In the genomic region with DNA sequence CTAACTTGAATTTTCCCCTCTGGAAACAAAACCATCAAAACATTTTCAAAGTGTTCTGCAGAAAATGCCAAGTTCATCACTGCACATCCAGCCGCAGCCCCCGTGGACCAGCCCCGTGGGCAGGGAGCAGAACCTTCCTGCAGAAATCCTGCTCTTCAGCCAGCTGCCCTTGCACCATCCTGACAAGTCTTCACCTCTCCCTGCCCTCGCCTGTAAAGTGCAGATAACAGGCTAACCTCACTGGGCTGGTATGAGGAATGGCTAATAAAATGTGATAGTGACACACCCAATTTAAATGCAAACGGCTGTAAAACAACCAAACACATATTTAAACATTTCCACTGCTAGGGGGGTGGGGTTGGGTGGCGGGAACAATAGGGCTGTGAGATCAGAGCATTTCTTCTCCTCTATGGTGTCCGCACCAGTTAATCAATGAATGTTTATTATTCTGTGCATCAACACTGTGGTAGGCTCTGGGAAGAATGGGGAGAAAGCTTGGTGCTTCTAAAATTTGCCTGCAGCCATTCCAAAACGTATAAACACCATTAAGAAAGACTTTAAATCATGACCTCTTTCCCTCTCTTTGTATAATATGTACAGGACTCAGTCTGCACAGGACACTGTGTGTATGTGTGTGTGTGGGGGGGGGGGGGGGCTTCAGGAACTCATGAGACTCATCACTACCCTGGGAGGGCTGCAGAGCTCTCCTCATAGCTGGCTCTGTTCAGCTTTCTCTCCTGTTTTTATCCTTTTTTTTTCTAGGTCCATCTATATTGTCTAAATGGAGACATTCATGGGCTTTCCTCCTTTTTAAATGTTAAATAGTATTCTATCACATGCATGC, we compare ENCODE assay signal across 8 mouse cellular contexts.
A peak's percentile ranks its signal among the peaks of the same experiment; 100 is the strongest.
DNase-seq lines count a peak whose midpoint lies in the region; ATAC-seq and TF ChIP-seq lines count a peak whose summit lies in the region.
"Had no signal": no experiment of that assay in that cellular context is flagged by ENCODE, and none has a peak within 500 bp of the region (broad histone marks: within the 10 kb centered on the region; RNA-seq: fewer than 3 reads in every experiment).

No protein-coding gene starts in this region.

- no peak overlapping the region for H3K9ac ChIP-seq in midbrain, embryonic 11.5 days (ENCODE audit: low read length)
- no peak overlapping the region for H3K9ac ChIP-seq in midbrain, postnatal 0 days (replicated peaks; ENCODE audit: low read length, poor library complexity, severe bottlenecking)

- H3K4me1 ChIP-seq in midbrain, embryonic 11.5 days (ENCODE audit: control insufficient read depth, insufficient read depth, low read length): peaks cover 3% of the 10 kb centered on the region; the same call in 1 of the 2 replicates
- H3K4me1 ChIP-seq in midbrain, postnatal 0 days (ENCODE audit: insufficient read depth, low read length): no peaks in the 10 kb centered on the region
- peaks cover 35% of the 10 kb centered on the region for H3K4me1 ChIP-seq in limb, embryonic 10.5 days

- H3K27ac ChIP-seq in midbrain, embryonic 11.5 days (ENCODE audit: low read depth, low read length): no peak overlapping the region; the same call in 1 of the 2 replicates
- H3K27ac ChIP-seq in midbrain, postnatal 0 days (ENCODE audit: low read depth, low read length): no peak overlapping the region
- peak overlapping the region; percentile 74 for H3K27ac ChIP-seq in limb, embryonic 10.5 days

- H3K9me3 ChIP-seq in midbrain, embryonic 11.5 days (ENCODE audit: control insufficient read depth, low read length): no peaks in the 10 kb centered on the region
- no peaks in the 10 kb centered on the region for H3K9me3 ChIP-seq in midbrain, postnatal 0 days (ENCODE audit: low read length)
- no peaks in the 10 kb centered on the region for H3K9me3 ChIP-seq in limb, embryonic 10.5 days (replicated peaks)

- no peak overlapping the region for H3K4me3 ChIP-seq in midbrain, embryonic 11.5 days (ENCODE audit: low read depth, low read length)
- no peak overlapping the region for H3K4me3 ChIP-seq in midbrain, postnatal 0 days (ENCODE audit: low read depth, low read length)
- H3K4me3 ChIP-seq in limb, embryonic 10.5 days: no peak overlapping the region

- no peaks in the 10 kb centered on the region for H3K27me3 ChIP-seq in midbrain, embryonic 11.5 days (ENCODE audit: control insufficient read depth, insufficient read depth, low read length)
- H3K27me3 ChIP-seq in midbrain, postnatal 0 days (ENCODE audit: insufficient read depth, low read length): no peaks in the 10 kb centered on the region
- no peaks in the 10 kb centered on the region for H3K27me3 ChIP-seq in limb, embryonic 10.5 days (ENCODE audit: low read depth, poor library complexity, severe bottlenecking)

- H3K4me2 ChIP-seq in midbrain, embryonic 11.5 days: no peak overlapping the region
- H3K4me2 ChIP-seq in midbrain, postnatal 0 days (ENCODE audit: low read depth, low read length, poor library complexity, severe bottlenecking): no peak overlapping the region

- TF ChIP-seq CTCF in midbrain, postnatal 0 days (IDR thresholded peaks at IDR 0.05): no peak

- DNase-seq in midbrain, embryonic 11.5 days (ENCODE audit: low spot score, missing footprints): peak; percentile 87
- no peak for DNase-seq in midbrain, postnatal 0 days (ENCODE audit: low spot score)
- DNase-seq in c-Kit-positive CD71-positive TER-119-positive erythroid progenitor cells, embryonic 14.5 days (ENCODE audit: low spot score): peak; percentile 87
- DNase-seq in limb, embryonic 10.5 days (ENCODE audit: low spot score): no peak
- DNase-seq in spleen, postnatal 4 days (ENCODE audit: low spot score in 2 of 2): peak; percentile 71 to 77
- DNase-seq in adrenal gland, adult 2 months: no peak
- no peak for DNase-seq in gastrocnemius, postnatal 14 days
- DNase-seq: adrenal gland, adult 8-10 months had no signal

- no peaks in the 10 kb centered on the region for H3K36me3 ChIP-seq in midbrain, embryonic 11.5 days (ENCODE audit: control insufficient read depth, insufficient read depth, low read length)
- H3K36me3 ChIP-seq in midbrain, postnatal 0 days (ENCODE audit: insufficient read depth, low read length): no peaks in the 10 kb centered on the region
- no peaks in the 10 kb centered on the region for H3K36me3 ChIP-seq in limb, embryonic 10.5 days

- peak; percentile 50; the same call in 1 of the 2 replicates for ATAC-seq in midbrain, embryonic 11.5 days (ENCODE audit: low FRiP score)
- ATAC-seq in midbrain, postnatal 0 days (ENCODE audit: low FRiP score): no peak

- intact Hi-C loops in gastrocnemius, postnatal 14 days (cut with DNase I; ENCODE audit: low total_unique reads): loop anchor here (10.0 kb wide), 1 partner anchor 147 kb away; no protein-coding TSS in a partner anchor

- 54% methylated on average over 8 of the region's 8 CpGs for WGBS in midbrain, embryonic 11.5 days
- 46% methylated on average over 8 of the region's 8 CpGs for WGBS in midbrain, postnatal 0 days
- WGBS in limb, embryonic 10.5 days: 33% methylated on average over 8 of the region's 8 CpGs

Comparison
In these comparisons a context has a peak if more than half of its experiments do, and no peak if none do; other contexts are left out.
1. DNase-seq: peak in midbrain, embryonic 11.5 days (single experiment), c-Kit-positive CD71-positive TER-119-positive erythroid progenitor cells, embryonic 14.5 days (single experiment) and spleen, postnatal 4 days (2 of 2); none in midbrain, postnatal 0 days (single experiment), limb, embryonic 10.5 days (single experiment), adrenal gland, adult 2 months (single experiment) and gastrocnemius, postnatal 14 days (single experiment).